Mouse (Mus musculus) adrenal gland, adult 2 months (tissue): ENCODE results near the gene F12. TPM values are rescaled to one million over a fixed set of nuclear protein-coding genes. Genes with fewer than 3 reads are reported as not detected.
"Not testable (repeated sequence)": the region's sequence is repeated elsewhere in the genome, so short reads cannot be mapped to it uniquely, and the experiment has no call there.

Source experiments
- DNase-seq: peaks from one replicate; pipeline ENCODE4 v3.0.0; 2021
- polyA plus RNA-seq: library from polyadenylated mRNA; depleted of rRNA; stranded (reverse); fragments of >200 nt; gene quantifications from 2 replicates; pipeline ENCODE4 v1.2.3, GENCODE M21; 2012
- total RNA-seq, 2 experiments: library from RNA; stranded (reverse); gene quantifications; 2 replicates each; pipeline ENCODE4 v1.2.3; 2021

F12 gene
- total and polyA plus RNA-seq, 3 experiments, result 0.34 to 1.5 TPM; not detected in 1

DNA sequence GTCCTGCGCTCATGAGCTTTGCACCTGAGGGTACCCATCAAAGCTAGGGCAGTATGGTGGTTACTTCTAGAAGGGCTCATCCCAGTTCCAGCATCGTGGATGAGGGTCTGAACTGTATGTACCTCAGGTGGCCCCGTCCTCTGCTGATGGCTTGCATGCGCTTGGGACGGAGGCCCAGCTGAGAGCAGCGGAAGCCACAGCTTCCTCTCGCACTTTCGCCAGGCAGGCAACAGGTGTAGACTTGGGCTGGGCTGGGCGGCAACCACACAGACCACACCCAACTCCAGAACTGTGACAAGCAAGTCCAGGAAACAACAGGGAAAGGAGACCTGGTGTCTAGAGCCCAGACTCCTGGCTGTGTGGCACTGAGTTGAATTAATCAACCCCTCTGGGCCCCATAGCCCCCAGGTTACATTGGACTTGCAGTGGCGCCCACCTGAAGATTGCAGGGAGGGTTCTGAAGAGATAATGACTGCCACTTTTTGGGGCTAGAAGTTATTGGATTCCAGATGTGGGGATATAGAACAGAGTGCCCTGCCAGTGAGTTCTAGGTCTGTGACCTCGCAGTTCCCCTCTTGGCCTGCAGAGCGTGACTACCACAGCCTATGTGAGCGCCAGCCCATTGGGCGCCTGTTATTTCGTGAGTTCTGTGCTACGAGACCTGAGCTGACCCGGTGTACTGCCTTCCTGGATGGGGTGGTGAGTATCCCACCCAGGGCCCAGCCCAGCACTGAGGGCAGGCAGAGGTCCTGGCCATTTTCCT, 23.3 kb upstream of the F12 start:
- DNase-seq, result no peak

DNA sequence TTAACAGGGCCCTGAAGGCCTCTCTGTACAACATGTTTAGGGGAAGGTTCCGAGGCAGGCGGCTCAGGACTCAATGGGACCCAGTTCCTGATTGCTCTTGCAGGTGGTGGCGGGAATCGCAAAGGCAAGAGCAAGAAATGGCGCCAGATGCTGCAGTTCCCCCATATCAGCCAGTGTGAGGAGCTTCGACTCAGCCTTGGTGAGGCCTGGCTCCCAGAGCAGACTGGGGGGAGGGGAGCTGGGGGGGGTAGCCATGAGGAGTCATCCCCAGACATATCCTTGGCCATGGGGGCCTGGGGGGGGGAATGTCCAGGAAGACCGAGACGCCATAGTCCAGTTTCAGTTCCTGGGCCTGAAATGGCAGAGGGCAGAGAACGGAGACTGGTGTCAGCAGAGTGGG, 22.6 kb upstream of the F12 start:
- DNase-seq, result no peak

DNA sequence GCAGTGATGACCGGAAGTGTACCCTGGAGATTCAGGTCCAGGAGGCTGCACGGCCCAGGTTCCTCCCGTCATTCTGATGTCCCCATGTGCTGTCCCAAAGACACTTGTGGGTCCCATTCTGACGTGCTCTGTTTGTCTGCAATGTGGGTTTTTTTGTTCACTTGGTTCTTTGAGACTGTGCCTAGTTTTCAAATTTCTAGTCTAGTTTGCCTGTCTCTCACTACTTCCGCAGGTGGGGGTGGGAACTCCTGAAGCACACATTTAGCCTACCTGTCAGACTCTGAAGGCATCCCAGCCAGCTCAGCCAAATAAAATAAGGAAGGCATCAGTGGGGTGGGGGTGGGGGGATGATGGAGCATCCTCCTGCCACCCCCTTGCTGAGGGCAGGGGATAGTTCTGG, 21.5 kb upstream of the F12 start:
- DNase-seq, result no peak

DNA sequence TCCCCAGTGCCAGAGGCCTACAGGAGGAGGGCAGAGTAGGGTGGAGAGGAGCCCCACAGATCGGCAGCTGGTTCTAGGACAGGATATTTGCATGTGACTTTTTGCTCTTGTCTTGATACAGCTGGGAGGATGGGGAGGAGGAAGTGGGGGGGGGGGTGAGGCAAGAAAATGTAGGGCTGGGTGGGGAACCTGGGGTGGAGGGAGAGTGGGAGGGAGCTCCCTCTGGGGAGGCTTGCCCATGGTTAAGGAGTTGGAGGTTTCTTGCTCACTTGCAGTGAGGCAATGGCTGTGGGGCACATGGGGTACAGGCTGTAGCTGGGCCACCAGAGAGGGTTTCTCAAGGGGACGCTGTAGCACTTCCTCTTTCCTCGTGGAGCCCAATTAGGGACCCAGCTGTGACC, 20.9 kb upstream of the F12 start:
- DNase-seq, result no peak

DNA sequence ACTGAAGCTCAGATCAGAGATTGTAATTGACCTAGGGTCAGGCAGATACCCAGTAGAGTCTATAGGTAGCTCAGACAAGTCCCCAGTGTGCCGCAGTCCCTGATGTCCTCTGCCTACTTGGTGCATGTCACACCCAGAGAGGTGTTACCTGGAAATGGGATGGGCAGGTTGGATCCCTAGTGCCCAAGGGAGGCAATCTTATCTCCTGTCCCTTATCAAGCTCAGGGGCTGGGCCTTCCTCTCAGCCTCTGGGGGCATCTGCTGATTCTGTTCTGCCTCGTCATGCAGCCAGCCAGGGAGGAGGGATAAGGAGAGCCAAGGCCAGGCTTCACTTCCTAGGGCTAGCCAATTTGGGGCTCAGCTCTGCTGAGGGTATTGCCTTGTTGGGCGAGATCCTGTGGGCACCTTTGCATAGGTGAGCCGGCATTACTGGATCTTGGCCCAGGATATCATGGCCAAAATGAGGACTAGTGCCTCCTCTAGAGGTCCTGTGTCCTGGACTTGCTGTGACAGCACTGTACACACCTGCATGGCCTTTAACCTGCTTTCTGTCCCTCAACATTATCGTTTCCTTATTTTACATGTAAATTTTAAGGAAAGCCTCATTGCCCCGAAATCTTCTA, 20.0 kb upstream of the F12 start:
- no peak for DNase-seq

DNA sequence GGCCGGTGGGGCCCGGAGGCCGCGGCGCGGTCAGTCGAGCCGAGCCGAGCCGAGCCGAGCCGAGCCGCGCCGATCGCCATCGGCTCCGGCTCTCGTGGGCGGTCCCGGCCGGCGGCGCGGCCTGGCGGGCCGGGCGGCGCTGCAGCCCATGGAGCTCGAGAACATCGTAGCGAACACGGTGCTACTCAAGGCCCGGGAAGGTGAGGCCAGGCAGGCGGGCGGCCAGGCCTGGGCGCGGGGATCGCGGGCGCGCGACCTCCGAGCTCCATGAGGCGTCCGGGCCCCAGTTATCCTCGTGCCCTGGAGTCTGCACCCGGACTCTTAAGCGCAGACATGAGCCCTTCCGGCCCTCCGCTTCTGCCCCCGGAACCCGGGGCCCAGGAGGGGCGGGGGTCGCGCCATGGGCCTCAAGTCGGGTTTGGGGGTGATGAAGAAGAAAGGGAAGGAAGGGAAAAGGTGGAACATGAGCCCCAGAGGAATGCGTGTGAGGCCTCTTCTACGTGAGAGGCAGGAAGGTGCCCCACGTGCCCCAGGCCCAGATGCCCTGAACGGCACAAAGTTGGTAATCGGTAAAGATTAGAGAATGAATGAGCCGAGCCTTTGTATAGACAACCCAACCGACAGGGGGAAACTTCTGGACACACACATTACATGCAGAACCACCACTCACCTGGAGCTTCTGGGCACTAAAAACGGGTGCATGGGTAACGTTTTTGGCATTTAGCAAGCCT, 18.9 kb upstream of the F12 start:
- no peak for DNase-seq

DNA sequence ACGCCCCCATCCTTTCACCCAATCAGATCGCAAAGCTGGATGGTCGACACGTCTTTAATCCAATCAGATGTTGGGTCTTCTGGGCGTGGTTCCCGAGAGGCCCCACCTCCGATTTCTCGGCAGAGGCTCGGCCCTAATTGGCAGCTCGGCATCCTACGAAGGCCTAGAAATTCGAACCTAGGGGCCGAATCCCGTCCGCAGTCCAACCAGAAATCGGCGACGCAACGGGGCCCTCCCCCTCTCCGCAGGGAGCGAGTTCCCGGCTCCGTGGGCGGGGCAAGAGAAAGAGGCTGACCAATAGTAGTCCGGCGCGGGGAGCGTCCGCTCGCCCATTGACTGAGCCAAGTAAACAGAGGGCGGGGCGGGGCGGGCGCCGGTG, 18.3 kb upstream of the F12 start, which contains the start of gene Grk6:
Grk6 (plus strand) TSS at position 136 of the 379 bp plus-strand sequence.
- peak; percentile 100 for DNase-seq

DNA sequence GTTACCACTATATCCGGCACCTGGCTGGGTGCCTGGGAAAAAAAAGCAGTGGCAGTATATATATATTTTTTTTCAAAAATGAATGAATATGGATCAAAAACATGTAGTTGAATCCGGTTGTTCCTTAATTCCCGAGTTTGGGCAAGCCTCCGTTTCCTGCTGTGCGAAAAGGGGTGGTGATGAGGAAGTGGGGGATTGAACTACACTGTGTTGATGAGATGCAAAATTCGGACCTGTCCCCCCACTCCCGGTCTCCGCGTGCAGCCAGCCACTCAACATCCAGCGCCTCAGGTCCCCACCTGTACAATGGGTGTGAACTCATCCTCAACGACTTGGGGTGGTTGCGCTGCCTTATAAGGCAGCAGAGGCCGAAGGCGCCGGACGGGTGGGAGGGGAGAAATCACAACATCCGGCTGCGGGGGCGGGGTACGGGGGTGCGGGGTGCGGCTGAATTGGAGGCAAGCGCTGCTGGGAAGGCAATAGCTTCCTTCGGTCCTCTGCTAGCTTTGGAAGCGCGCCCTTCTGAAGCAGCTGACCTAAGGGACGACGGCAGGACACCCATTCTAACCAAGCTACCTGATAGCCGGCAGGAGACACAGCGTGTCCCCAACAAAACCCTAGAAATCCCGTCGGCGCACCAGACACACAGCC, 17.8 kb upstream of the F12 start:
- DNase-seq, result no peak

DNA sequence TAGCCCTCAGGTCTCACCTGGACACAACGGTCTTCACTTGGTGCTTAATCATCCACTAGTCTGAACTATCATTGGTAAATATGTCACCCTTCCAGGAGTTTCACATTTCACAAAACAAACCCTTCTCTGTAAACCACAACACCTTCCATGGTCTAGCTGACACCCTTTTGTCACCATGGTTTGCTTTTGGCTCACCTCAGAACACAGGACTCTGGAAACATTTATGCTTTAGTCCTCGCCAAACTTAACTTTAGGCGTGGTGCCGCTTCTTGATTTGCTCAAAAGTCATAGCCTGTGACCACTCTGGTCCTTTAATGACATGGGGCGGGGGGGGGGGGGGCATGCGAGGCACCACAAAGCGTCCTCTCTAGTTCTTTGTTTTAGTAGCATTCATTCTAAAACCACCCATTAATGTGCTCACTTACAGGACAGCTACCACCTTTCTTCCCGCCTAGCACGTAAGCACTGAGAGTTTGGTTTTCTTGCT, 17.2 kb upstream of the F12 start:
- DNase-seq, result no peak

DNA sequence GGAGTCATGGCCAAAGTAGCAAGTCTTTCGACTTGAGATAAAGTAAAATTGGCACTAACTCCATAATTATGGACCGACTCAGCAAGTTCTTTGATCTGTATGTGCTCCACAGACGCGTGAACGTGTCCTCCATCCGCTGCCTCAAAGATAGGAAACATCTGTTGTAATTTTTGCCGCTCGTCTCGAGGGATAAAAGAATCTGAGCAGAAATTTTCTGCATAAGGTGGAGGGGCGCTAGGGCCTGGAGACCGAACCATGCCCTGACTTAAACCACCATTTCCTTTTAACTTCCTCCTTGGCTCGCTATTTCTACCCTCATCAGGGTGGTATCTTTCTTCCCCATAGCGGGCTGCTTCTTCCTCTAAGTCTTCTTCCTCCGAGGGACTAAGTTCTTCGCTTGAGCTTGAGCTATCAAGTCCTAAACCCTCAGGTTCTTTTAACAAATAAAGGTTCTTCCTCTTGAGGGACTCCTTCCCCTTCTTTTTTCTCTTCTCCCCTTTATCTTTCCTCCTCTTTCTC, 10.6 kb upstream of the F12 start:
- not testable (repeated sequence) for DNase-seq

DNA sequence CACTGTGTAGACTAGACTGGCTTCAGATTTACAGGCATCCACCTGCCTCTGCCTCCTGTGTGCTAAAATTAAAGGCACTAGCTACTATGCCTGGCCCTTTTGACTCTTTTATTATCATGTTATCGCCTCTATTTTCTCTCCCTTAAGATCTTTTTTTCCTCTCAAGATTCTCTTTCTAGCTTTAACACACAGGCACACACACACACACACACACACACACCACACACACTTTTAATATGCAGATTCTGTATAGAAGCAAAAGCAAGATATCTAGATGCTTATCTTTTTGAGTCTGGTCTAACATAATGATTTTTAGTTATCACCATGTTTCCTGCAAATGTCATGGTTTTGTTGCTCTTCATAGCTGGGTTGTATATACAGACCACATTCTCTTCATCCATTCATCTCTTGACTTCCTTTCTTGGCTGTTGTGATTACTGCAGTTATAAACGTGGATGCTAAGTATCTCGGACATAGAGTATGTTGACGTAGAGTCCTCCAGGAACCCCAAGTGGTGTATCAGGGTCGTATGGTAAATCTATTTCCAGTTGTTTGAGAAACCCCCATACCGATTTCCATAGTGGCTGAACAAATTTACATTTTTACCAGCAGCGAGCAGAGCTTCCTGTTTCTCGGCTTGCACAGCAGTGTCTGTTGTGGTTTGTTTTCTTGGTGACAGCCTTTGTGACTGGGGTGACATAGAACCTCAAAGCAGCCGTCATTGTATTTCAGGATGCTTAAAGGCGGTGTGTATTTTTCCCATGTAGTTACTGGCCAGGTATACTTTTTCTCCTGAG, 5.5 kb upstream of the F12 start:
- DNase-seq, result no peak

DNA sequence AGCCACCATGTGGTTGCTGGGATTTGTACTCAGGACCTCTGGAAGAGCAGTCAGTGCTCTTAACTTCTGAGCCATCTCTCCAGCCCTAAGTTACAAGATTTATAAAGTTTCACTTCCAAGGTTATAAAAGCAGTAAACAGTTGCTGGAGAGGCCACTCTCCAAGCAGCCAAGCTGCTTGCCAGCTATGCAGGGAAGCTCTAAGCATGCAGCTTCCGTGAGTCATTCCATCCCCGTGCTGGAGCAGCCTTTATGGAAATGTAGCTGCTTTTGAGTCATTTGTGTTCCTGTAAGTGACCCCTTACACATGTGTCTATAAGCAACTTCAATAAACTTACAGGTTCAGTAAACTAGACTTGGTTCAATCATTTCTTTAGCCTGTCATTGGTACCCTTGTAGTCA, 4.0 kb upstream of the F12 start:
- DNase-seq, result peak; percentile 84

DNA sequence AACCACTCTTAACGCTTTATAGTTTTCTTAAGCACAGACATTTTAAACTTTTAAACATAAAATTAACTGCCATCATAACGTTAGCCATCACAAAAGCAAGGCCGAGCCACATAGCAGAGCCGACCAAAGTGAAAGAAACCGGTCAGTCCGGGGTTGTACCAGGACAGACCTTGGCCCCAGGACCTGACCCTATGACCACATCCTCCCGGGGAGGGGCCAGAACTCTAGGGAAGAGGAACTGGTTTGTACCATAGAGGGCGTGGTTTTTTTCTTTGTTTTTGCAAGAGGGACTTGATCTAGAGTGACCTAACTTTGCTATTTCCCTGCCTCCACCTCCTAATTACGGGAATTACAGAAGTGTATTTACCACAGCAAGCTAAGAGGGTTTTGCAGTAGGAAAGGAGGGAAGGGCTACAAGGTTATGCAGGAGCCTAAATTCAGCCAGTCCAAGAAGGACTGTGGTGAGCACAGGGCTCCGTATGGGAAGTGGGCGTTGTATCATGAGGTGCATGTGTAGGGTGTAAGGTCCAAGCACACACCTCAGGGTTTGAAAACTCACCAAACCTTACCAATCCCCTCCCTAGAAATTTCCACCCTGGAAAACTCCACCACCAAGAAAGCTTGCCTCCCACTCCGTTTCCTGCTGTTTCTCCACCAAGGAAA, 2.8 kb upstream of the F12 start:
- peak; percentile 90 for DNase-seq

DNA sequence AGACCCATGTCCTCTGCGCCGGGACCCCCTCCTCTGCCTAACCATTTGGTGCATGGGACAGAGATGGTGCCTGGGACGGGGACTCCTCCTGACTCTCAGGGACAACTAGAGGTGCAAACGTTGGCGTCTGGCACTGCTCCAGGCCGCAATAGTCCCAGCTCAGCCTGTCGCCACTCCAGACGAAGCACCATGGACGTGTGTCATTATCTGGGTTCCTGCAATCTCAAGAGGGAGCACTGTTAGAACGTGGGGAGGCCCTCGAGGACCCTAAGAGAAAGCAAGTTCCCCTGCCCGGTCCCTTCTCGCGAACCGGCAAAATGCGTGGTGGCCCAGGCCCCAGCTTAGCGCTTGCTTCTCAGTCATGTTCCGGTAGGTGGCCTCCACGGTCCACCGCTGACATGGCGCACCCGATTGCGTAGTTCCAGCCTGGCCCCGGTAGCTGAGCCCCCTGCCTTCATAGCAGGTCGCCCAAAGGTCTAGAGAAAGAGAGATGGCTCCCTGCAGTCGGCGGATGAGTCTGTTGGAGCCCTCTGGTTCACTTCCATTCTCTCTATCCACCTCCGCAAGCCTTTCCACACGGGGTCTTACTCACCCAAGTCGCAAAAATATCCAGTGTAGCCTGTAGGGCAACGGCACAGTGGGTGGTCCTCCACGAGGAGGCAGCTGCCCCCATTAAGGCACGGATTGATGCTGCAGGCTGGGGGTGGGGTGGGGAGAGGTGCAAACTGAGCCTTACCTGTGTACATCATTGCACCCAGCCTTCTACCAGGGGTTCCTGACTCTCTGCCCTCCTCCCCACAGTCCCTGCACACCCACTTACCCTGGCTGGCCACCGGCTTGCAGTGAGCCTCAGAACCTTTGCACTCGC, 5.4 kb downstream of the F12 start:
- peak; percentile 83 for DNase-seq

DNA sequence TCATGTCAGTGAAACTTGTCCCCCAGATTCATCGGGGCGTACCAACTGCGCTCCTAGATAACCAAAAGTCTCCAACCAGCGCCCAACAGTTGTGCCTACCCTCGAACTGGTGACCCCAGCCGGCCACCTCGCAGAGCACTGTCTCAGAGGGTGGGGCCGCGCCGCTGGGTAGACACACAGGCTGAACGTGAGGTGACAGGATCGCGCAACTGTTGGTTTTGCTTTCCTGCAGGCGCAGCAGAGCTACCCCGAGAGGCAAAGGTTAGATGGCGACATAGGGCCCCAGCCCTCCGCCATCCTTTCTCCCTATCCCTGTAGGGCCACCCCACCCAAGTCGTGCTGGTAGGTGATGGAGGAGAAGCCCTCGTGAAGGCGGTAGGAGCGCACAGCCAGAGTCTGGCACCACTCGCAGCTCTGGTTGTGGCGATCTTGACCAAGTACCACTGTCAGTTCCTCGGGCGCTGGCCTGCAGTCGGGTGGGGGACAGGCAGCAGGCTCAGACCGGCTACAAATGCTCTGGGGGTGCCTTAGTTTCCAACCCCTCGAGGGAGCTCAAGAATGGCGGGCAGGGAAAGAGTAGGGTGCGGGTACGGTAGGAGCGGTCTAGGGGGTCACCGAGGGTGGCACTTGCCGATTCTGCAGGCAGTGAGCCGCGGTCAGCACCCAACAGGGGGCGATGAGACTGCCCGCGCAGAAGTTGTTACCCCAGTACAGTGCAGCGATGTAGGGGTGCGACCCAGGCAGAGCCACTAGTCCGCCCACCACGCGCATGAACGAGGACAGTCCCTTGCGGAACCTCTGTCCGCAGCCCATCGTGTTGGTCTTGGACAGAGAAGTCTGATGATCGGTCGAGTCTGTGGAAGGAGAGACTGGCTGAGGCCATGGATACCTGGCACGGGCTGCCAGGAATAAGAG, 6.3 kb downstream of the F12 start:
- no peak for DNase-seq

DNA sequence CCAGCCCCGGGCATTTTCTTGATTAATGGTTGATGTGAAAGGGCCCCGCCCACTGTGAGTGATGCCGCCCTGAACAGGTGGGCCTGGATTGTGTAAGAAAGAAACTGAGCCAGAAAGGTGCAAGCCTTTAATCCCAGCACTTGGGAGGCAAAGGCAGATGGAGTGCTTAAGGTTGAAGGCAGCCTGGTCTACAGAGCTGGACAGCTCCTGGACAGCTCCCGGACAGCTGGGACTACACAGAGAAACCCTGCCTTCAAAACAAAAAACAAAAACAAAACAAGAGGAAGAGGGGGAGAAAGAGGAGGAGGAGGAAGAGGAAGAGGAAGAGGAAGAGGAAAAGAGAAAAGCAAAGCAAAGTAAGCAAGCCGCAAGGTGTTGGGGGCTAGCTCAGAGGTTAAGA, 7.5 kb downstream of the F12 start:
- DNase-seq, result no peak

DNA sequence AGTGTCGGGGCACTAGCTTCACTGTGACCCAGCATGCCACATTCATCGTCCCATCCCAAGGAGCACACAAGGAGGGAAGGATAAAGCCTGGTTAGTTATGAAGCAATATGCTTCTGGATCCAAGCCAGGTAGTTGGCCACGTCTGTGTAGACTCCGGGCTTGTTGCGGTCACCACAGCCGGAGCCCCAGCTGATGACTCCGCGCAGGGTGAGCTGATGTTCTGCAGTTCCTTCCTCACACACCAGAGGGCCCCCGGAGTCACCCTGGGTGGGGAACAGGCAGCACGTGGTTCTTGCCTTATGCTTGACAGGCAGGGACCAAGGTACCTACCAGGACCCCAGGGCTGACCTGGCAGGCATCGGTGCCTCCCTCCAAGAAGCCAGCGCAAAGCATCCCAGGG, 8.6 kb downstream of the F12 start:
- peak; percentile 92 for DNase-seq

DNA sequence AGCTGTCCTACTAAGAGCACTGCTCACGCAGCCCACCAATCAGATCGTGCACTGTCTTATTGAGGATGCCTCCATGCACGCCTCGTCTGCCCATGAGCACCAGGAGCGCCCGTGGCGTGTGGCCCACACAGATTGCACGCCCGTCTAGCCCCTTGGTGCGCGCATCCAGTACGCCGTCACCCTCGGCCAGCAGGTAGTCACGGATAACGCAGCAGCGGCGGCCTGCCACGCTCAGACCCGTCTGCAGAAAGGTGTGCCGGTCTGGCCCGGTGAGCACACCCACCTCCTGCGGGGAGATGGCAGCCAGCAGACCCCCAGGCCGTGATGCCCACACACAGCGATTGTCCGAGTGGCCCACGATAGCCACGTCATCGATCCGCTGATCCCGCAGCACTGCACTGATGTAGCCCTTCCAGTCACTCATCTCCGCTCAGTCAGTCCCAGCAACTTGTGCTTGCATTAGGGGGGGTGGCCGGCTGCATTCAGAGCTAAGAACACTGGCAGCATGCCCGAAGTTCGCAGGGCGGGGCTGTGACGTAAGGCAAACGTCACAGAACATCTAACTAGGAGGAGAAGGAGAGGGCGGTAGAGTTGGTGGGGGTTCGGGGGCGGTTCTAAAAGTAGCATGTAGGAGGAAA, 11.7 kb downstream of the F12 start, which contains the start of gene Pfn3:
Pfn3 (minus strand) TSS at position 490 of the 638 bp plus-strand sequence.
- no peak for DNase-seq
